Mouse (Mus musculus) macrophage (primary cell): ENCODE data around the gene Btbd18. TPM values are rescaled to one million over a fixed set of nuclear protein-coding genes. Genes with fewer than 3 reads are reported as not detected.
A peak's percentile ranks its signal among the peaks of the same experiment; 100 is the strongest.

Experiments used
- H3K27ac ChIP-seq: fragments of 350-480 bp; formaldehyde crosslinking; 2 replicates; pipeline ENCODE4 v1.9.0; 2021
- H3K36me3 ChIP-seq: fragments of 350-480 bp; formaldehyde crosslinking; 2 replicates; pipeline ENCODE4 v1.9.0; 2021; ENCODE audit errors: inconsistent target
- H3K4me3 ChIP-seq: fragments of 350-480 bp; formaldehyde crosslinking; 2 replicates; pipeline ENCODE4 v1.9.0; 2021; ENCODE audit errors: inconsistent target
- H3K79me2 ChIP-seq: fragments of 350-480 bp; formaldehyde crosslinking; 2 replicates; pipeline ENCODE4 v1.9.0; 2021; ENCODE audit errors: inconsistent target
- WGBS: methylation state at CpG from one replicate; pipeline ENCODE4 v1.1.7; 2026; ENCODE audit warnings: inconsistent platforms; ENCODE audit not compliant: missing documents; 5-methylcytosine and 5-hydroxymethylcytosine counted together
- polyA plus RNA-seq: library from polyadenylated mRNA; stranded (reverse); fragments of 250-400 nt; gene quantifications from 3 replicates; pipeline ENCODE4 v1.2.4, GENCODE M21; 2018; ENCODE audit warnings: inconsistent platforms

Btbd18 gene
- polyA plus RNA-seq, 1 experiment from 2014 or later: not detected

GRCm38 (mm10) chr2:84704329-84704728 lies 45.5 kb downstream of the Btbd18 start:
- 90% methylated on average over 5 of the region's 5 CpGs for WGBS
- H3K4me3 ChIP-seq: no peak overlapping the region
- H3K27ac ChIP-seq: no peak overlapping the region
- H3K36me3 ChIP-seq: peaks cover 10% of the 10 kb centered on the region; the same call in 1 of the 2 replicates
- peaks cover 61% of the 10 kb centered on the region for H3K79me2 ChIP-seq

- WGBS: 100% methylated on average over 1 of the region's 1 CpGs
- Histone ChIP-seq H3K36me3 (peaks cover 10% of the 10 kb centered on the region; the same call in 1 of the 2 replicates), H3K27ac (no peak overlapping the region), H3K4me3 (no peak overlapping the region), H3K79me2 (peaks cover 71% of the 10 kb centered on the region)
These were observed 46.4 kb downstream of the Btbd18 start for GRCm38 (mm10) chr2:84705295-84705694.

- WGBS: 100% methylated on average over 1 of the region's 1 CpGs
- Histone ChIP-seq H3K79me2 (peaks cover 89% of the 10 kb centered on the region), H3K27ac (no peak overlapping the region), H3K4me3 (no peak overlapping the region), H3K36me3 (peaks cover 13% of the 10 kb centered on the region; the same call in 1 of the 2 replicates)
These were observed 48.6 kb downstream of the Btbd18 start for GRCm38 (mm10) chr2:84707523-84707922.

GRCm38 (mm10) chr2:84711898-84712297 lies 53.0 kb downstream of the Btbd18 start:
- Histone ChIP-seq H3K4me3 (no peak overlapping the region), H3K27ac (no peak overlapping the region)
- WGBS: 89% methylated on average over 2 of the region's 2 CpGs

GRCm38 (mm10) chr2:84714422-84714810 lies 55.5 kb downstream of the Btbd18 start:
- Histone ChIP-seq H3K79me2 (peaks cover 50% of the 10 kb centered on the region), H3K27ac (peak overlapping the region; percentile 47), H3K36me3 (peaks cover 9% of the 10 kb centered on the region; the same call in 1 of the 2 replicates), H3K4me3 (peak overlapping the region; percentile 91)
- WGBS: 0% methylated on average over 18 of the region's 26 CpGs

More at GRCm38 (mm10) chr2:84711898-84712297, 53.0 kb downstream of the Btbd18 start:
- Histone ChIP-seq H3K36me3 (peaks cover 13% of the 10 kb centered on the region; the same call in 1 of the 2 replicates), H3K79me2 (peaks cover 75% of the 10 kb centered on the region)

- under 1% methylated on average over 105 of the region's 107 CpGs for WGBS
- Histone ChIP-seq H3K27ac (peak within 1 kb of the TSS; percentile 83), H3K4me3 (peak within 1 kb of the TSS; percentile 91), H3K79me2 (peaks cover 44% of the 10 kb centered on the region), H3K36me3 (peaks cover 9% of the 10 kb centered on the region; the same call in 1 of the 2 replicates)
These were observed 56.1 kb downstream of the Btbd18 start, which contains the start of gene Zdhhc5 for GRCm38 (mm10) chr2:84714811-84715561. Zdhhc5 (minus strand) TSS chr2:84715180.

- Histone ChIP-seq H3K79me2 (peaks cover 37% of the 10 kb centered on the region), H3K36me3 (peaks cover 2% of the 10 kb centered on the region; the same call in 1 of the 2 replicates), H3K27ac (peak overlapping the region; percentile 83), H3K4me3 (peak overlapping the region; percentile 59)
- WGBS: 2% methylated on average over 33 of the region's 33 CpGs
These were observed 56.9 kb downstream of the Btbd18 start for GRCm38 (mm10) chr2:84715562-84716361.

- WGBS: 31% methylated on average over 9 of the region's 9 CpGs
- H3K27ac ChIP-seq: peak overlapping the region; percentile 83
- no peaks in the 10 kb centered on the region for H3K36me3 ChIP-seq
- H3K79me2 ChIP-seq: peaks cover 27% of the 10 kb centered on the region
- peak overlapping the region; percentile 59 for H3K4me3 ChIP-seq
These were observed 57.8 kb downstream of the Btbd18 start for GRCm38 (mm10) chr2:84716423-84717355.

- H3K79me2 ChIP-seq: peaks cover 25% of the 10 kb centered on the region
- H3K27ac ChIP-seq: no peak overlapping the region
- no peak overlapping the region for H3K4me3 ChIP-seq
- H3K36me3 ChIP-seq: no peaks in the 10 kb centered on the region
- WGBS: 92% methylated on average over 4 of the region's 4 CpGs
These were observed 58.5 kb downstream of the Btbd18 start for GRCm38 (mm10) chr2:84717357-84717756.

Other genes with a start within 250 kb of the Btbd18 start
- gene Calcrl, start 233.7 kb upstream of the Btbd18 start, polyA plus RNA-seq: 16.1 to 41.4 TPM (median 19.5 TPM) in 3 replicates
- gene Tfpi, start 182.3 kb upstream of the Btbd18 start, polyA plus RNA-seq: 22.0 to 44.0 TPM (median 22.4 TPM) in 3 replicates
- 65.8 to 90.5 TPM (median 79.6 TPM) in 3 replicates for gene Ctnnd1, start 8.3 kb upstream of the Btbd18 start, polyA plus RNA-seq
- 14.1 to 49.5 TPM (median 34.3 TPM) in 3 replicates for gene Selenoh, start 11.7 kb downstream of the Btbd18 start, polyA plus RNA-seq
- gene Gm28635, start 19.0 kb downstream of the Btbd18 start, polyA plus RNA-seq: not detected in 3 replicates
- gene Med19, start 19.3 kb downstream of the Btbd18 start, polyA plus RNA-seq: 22.1 to 29.0 TPM (median 22.2 TPM) in 3 replicates
- 50.9 to 82.2 TPM (median 59.6 TPM) in 3 replicates for gene Tmx2, start 20.1 kb downstream of the Btbd18 start, polyA plus RNA-seq
- gene Zdhhc5, start 56.1 kb downstream of the Btbd18 start, polyA plus RNA-seq: 32.4 to 50.5 TPM (median 45.2 TPM) in 3 replicates
- gene Clp1, start 68.3 kb downstream of the Btbd18 start, polyA plus RNA-seq: 8.7 to 16.7 TPM (median 10.6 TPM) in 3 replicates
- not detected in 3 replicates for gene Ypel4, start 75.0 kb downstream of the Btbd18 start, polyA plus RNA-seq
- gene Gm19426, start 84.6 kb downstream of the Btbd18 start, polyA plus RNA-seq: not detected in 3 replicates
- 0.07 TPM in 1 of 3 replicates, not detected in the others for gene Serping1, start 116.4 kb downstream of the Btbd18 start, polyA plus RNA-seq
- gene Ube2l6, start 139.7 kb downstream of the Btbd18 start, polyA plus RNA-seq: 74.5 to 138 TPM (median 98.4 TPM) in 3 replicates
- not detected in 3 replicates for gene Smtnl1, start 163.6 kb downstream of the Btbd18 start, polyA plus RNA-seq
- 22.0 to 55.9 TPM (median 31.3 TPM) in 3 replicates for gene Timm10, start 167.9 kb downstream of the Btbd18 start, polyA plus RNA-seq
- gene Slc43a1, start 179.8 kb downstream of the Btbd18 start, polyA plus RNA-seq: 0.10 to 0.20 TPM in 2 of 3 replicates, not detected in the other
- not detected in 3 replicates for gene Rtn4rl2, start 227.6 kb downstream of the Btbd18 start, polyA plus RNA-seq